Mouse (Mus musculus) forebrain, embryonic 14.5 days (tissue): ENCODE measurements around the gene Lama2. TPM values are rescaled to one million over a fixed set of nuclear protein-coding genes. Genes with fewer than 3 reads are reported as not detected.

Experiments used
- ATAC-seq: fragments of 200-750 bp; cut with Nextera tagmentation; 2 replicates; pipeline ENCODE4 v1.8.0; 2017; ENCODE audit warnings: mild to moderate bottlenecking, moderate library complexity
- DNase-seq: peaks from one replicate; pipeline ENCODE4 v3.0.0-alpha.2; 2015; ENCODE audit warnings: low spot score
- H3K27ac ChIP-seq: fragments of 300-500 bp; sonication (generic); 2 replicates; pipeline ENCODE4 v1.5.1; 2014; ENCODE audit warnings: low read depth, mild to moderate bottlenecking, control low read depth, low read length, moderate library complexity
- H3K27me3 ChIP-seq: fragments of 300-500 bp; sonication (generic); replicated peaks from 2 replicates; pipeline ENCODE4 v1.6.1; 2014; ENCODE audit warnings: low read length, control low read depth, mixed read lengths; ENCODE audit not compliant: control insufficient read depth, insufficient read depth
- H3K36me3 ChIP-seq: fragments of 300-500 bp; sonication (generic); 2 replicates; pipeline ENCODE4 v1.6.1; 2014; ENCODE audit warnings: low read length, control low read depth; ENCODE audit not compliant: control insufficient read depth, insufficient read depth
- H3K4me1 ChIP-seq: fragments of 300-500 bp; sonication (generic); 2 replicates; pipeline ENCODE4 v1.6.1; 2014; ENCODE audit warnings: antibody characterized with exemption, low read length, control low read depth; ENCODE audit not compliant: control insufficient read depth, insufficient read depth
- H3K4me2 ChIP-seq: fragments of 300-500 bp; sonication (generic); 2 replicates; pipeline ENCODE4 v1.6.1; 2014; ENCODE audit warnings: mild to moderate bottlenecking, control low read depth, low read length
- H3K4me3 ChIP-seq: fragments of 300-500 bp; sonication (generic); 2 replicates; pipeline ENCODE4 v1.5.1; 2014; ENCODE audit warnings: low read depth, low read length, control low read depth
- H3K9ac ChIP-seq: fragments of 300-500 bp; sonication (generic); 2 replicates; pipeline ENCODE4 v1.6.1; 2014; ENCODE audit warnings: mild to moderate bottlenecking, low read length, control low read depth, moderate library complexity
- H3K9me3 ChIP-seq: fragments of 300-500 bp; sonication (generic); replicated peaks from 2 replicates; pipeline ENCODE4 v1.6.1; 2016; ENCODE audit warnings: low read length, control low read depth, mixed read lengths; ENCODE audit not compliant: control insufficient read depth
- WGBS: fragments of 180-500 bp; shearing (Covaris S2); extraction: QIAGEN DNeasy Blood & Tissue Kit; methylation state at CpG from one replicate; pipeline ENCODE4 v1.1.7; 2014; 5-methylcytosine and 5-hydroxymethylcytosine counted together
- polyA plus RNA-seq: library from polyadenylated mRNA; unstranded; fragments of >200 nt; fragmentation: Nextera tagmentation; extraction: Ambion mirVana; gene quantifications from 2 replicates; pipeline ENCODE4 v1.2.1, GENCODE M21; 2014

Lama2 gene
- polyA plus RNA-seq, 1 experiment from 2014 or later = 4.1 TPM

- Histone ChIP-seq H3K9ac (no peak overlapping the region), H3K27ac (no peak overlapping the region), H3K9me3 (no peaks in the 10 kb centered on the region), H3K4me2 (no peak overlapping the region), H3K4me1 (no peaks in the 10 kb centered on the region), H3K4me3 (no peak overlapping the region), H3K27me3 (no peaks in the 10 kb centered on the region), H3K36me3 (no peaks in the 10 kb centered on the region)
- DNase-seq = no peak
- WGBS = 77% methylated on average over 3 of the region's 3 CpGs
- no peak for ATAC-seq
Measured at GRCm38 (mm10) chr10:27305301-27305700, 314.3 kb downstream of the Lama2 start.

- H3K4me3 ChIP-seq = no peak overlapping the region
- peak; percentile 12 for DNase-seq
- no peaks in the 10 kb centered on the region for H3K4me1 ChIP-seq
- H3K36me3 ChIP-seq = no peaks in the 10 kb centered on the region
- no peaks in the 10 kb centered on the region for H3K27me3 ChIP-seq
- H3K27ac ChIP-seq = no peak overlapping the region
- WGBS = 55% methylated on average over 10 of the region's 10 CpGs
- ATAC-seq = no peak
- no peak overlapping the region for H3K4me2 ChIP-seq
- no peak overlapping the region for H3K9ac ChIP-seq
- H3K9me3 ChIP-seq = no peaks in the 10 kb centered on the region
Measured at GRCm38 (mm10) chr10:27285098-27285860, 334.3 kb downstream of the Lama2 start.

- Histone ChIP-seq H3K27ac (no peak overlapping the region), H3K36me3 (no peaks in the 10 kb centered on the region), H3K9ac (no peak overlapping the region), H3K4me3 (no peak overlapping the region), H3K4me1 (peaks cover 3% of the 10 kb centered on the region; the same call in 1 of the 2 replicates), H3K4me2 (no peak overlapping the region), H3K27me3 (no peaks in the 10 kb centered on the region), H3K9me3 (no peaks in the 10 kb centered on the region)
- WGBS = 59% methylated on average over 2 of the region's 2 CpGs
- DNase-seq (no peak), ATAC-seq (no peak)
Measured at GRCm38 (mm10) chr10:27267432-27267831, 352.1 kb downstream of the Lama2 start.

GRCm38 (mm10) chr10:27265812-27266211 is 353.7 kb downstream of the Lama2 start:
- H3K4me3 ChIP-seq = no peak overlapping the region
- no peak overlapping the region for H3K27ac ChIP-seq
- no peaks in the 10 kb centered on the region for H3K9me3 ChIP-seq
- no peaks in the 10 kb centered on the region for H3K36me3 ChIP-seq
- 70% methylated on average over 2 of the region's 2 CpGs for WGBS
- no peak for DNase-seq
- no peaks in the 10 kb centered on the region for H3K27me3 ChIP-seq
- H3K4me1 ChIP-seq = peaks cover 3% of the 10 kb centered on the region; the same call in 1 of the 2 replicates
- no peak overlapping the region for H3K9ac ChIP-seq
- ATAC-seq = no peak
- no peak overlapping the region for H3K4me2 ChIP-seq

- Histone ChIP-seq H3K9ac (no peak overlapping the region), H3K27me3 (no peaks in the 10 kb centered on the region), H3K4me1 (peaks cover 3% of the 10 kb centered on the region; the same call in 1 of the 2 replicates), H3K4me3 (no peak overlapping the region), H3K36me3 (no peaks in the 10 kb centered on the region), H3K4me2 (no peak overlapping the region), H3K9me3 (no peaks in the 10 kb centered on the region), H3K27ac (no peak overlapping the region)
- ATAC-seq = no peak
- WGBS = 54% methylated on average over 2 of the region's 2 CpGs
- no peak for DNase-seq
Measured at GRCm38 (mm10) chr10:27264713-27265112, 354.8 kb downstream of the Lama2 start.

- Histone ChIP-seq H3K4me2 (no peak overlapping the region), H3K27me3 (no peaks in the 10 kb centered on the region), H3K27ac (no peak overlapping the region), H3K9me3 (no peaks in the 10 kb centered on the region), H3K4me1 (no peaks in the 10 kb centered on the region), H3K36me3 (no peaks in the 10 kb centered on the region), H3K4me3 (no peak overlapping the region), H3K9ac (no peak overlapping the region)
- ATAC-seq = no peak
- DNase-seq = no peak
- WGBS = 89% methylated on average over 1 of the region's 1 CpGs
Measured at GRCm38 (mm10) chr10:27249741-27250140, 369.8 kb downstream of the Lama2 start.

GRCm38 (mm10) chr10:27234755-27235154 is 384.8 kb downstream of the Lama2 start:
- Histone ChIP-seq H3K4me1 (no peaks in the 10 kb centered on the region), H3K4me2 (no peak overlapping the region), H3K4me3 (no peak overlapping the region), H3K36me3 (no peaks in the 10 kb centered on the region), H3K27me3 (no peaks in the 10 kb centered on the region), H3K9me3 (no peaks in the 10 kb centered on the region), H3K27ac (no peak overlapping the region), H3K9ac (no peak overlapping the region)
- WGBS = 52% methylated on average over 4 of the region's 4 CpGs
- no peak for ATAC-seq
- peak; percentile 47 for DNase-seq

GRCm38 (mm10) chr10:27233577-27233976 is 386.0 kb downstream of the Lama2 start:
- Histone ChIP-seq H3K9me3 (no peaks in the 10 kb centered on the region), H3K4me3 (no peak overlapping the region), H3K4me1 (no peaks in the 10 kb centered on the region), H3K4me2 (no peak overlapping the region), H3K36me3 (no peaks in the 10 kb centered on the region), H3K27ac (no peak overlapping the region), H3K27me3 (no peaks in the 10 kb centered on the region), H3K9ac (no peak overlapping the region)
- DNase-seq = no peak
- no peak for ATAC-seq
- 84% methylated on average over 5 of the region's 5 CpGs for WGBS

GRCm38 (mm10) chr10:27223815-27224375 is 395.7 kb downstream of the Lama2 start:
- Histone ChIP-seq H3K9ac (no peak overlapping the region), H3K27ac (no peak overlapping the region)
- no peak for ATAC-seq

More at GRCm38 (mm10) chr10:27223815-27224375, 395.7 kb downstream of the Lama2 start:
- H3K9me3 ChIP-seq = no peaks in the 10 kb centered on the region
- no peaks in the 10 kb centered on the region for H3K4me1 ChIP-seq
- H3K36me3 ChIP-seq = no peaks in the 10 kb centered on the region
- no peak overlapping the region for H3K4me3 ChIP-seq
- no peak for DNase-seq
- 88% methylated on average over 8 of the region's 8 CpGs for WGBS
- H3K27me3 ChIP-seq = no peaks in the 10 kb centered on the region
- H3K4me2 ChIP-seq = no peak overlapping the region
